Comparison of ENCODE assay signal across 15 mouse cellular contexts in genomic region chr5:33014096-33014495, GRCm38 (mm10).
"Had no signal": no experiment of that assay in that cellular context is flagged by ENCODE, and none has a peak within 500 bp of the region (broad histone marks: within the 10 kb centered on the region; RNA-seq: fewer than 3 reads in every experiment).

No protein-coding gene starts in this region.

- DNase-seq: cerebellum, adult 9-11 months; cerebellum, postnatal 10 days; cerebellum, postnatal 14 days; cerebellum, postnatal 25 days; cerebellum, postnatal 36 days; embryo, embryonic 11 days; forebrain, postnatal 0 days; gastrocnemius, adult 2 months; gastrocnemius, postnatal 10 days; gastrocnemius, postnatal 14 days; gastrocnemius, postnatal 25 days; gastrocnemius, postnatal 36 days; heart, adult 11 months; heart, adult 18-20 months; heart, adult 2 months had no signal
